Mouse (Mus musculus) megakaryocyte, embryonic 14.5 days (primary cell): ENCODE results near the gene Pde6h.

Experiments
- FLI1 ChIP-seq: IDR thresholded peaks from 2 replicates; pipeline ENCODE4 v1.6.1; 2012; ENCODE audit warnings: low read length, inconsistent platforms, mixed read lengths
- GATA1 ChIP-seq: IDR thresholded peaks from 3 replicates; pipeline ENCODE4 v1.6.1; 2012; ENCODE audit warnings: mixed read lengths, low read length, inconsistent platforms, borderline replicate concordance

GRCm38 (mm10) chr6:136967466-136967865 lies 43.8 kb downstream of the Pde6h start:
- TF ChIP-seq FLI1 = no peak
- TF ChIP-seq GATA1 = no peak
